Mouse (Mus musculus) C2C12 (cell line): ENCODE results near the gene Tbc1d1.
A peak's percentile ranks its signal among the peaks of the same experiment; 100 is the strongest.

Experiments
- CEBPB ChIP-seq: IDR thresholded peaks from one replicate; pipeline ENCODE4 v1.6.1; 2011; ENCODE audit warnings: low read depth, mild to moderate bottlenecking, control low read depth, moderate library complexity
- CTCF ChIP-seq: IDR thresholded peaks from one replicate; pipeline ENCODE4 v1.5.1; 2011; ENCODE audit not compliant: control insufficient read depth, insufficient read depth, insufficient read length
- FOSL1 ChIP-seq: IDR thresholded peaks from one replicate; pipeline ENCODE4 v1.8.0; 2011; ENCODE audit warnings: mild to moderate bottlenecking, low read length; ENCODE audit not compliant: poor library complexity, insufficient read depth, severe bottlenecking
- MAX ChIP-seq: IDR thresholded peaks from one replicate; pipeline ENCODE4 v1.6.1; 2011; ENCODE audit warnings: mild to moderate bottlenecking, control low read depth
- MYOD1 ChIP-seq: IDR thresholded peaks from one replicate; pipeline ENCODE4 v1.6.1; 2011; ENCODE audit warnings: low read depth; ENCODE audit not compliant: control insufficient read depth, insufficient read length
- MYOG ChIP-seq: IDR thresholded peaks from one replicate; pipeline ENCODE4 v1.6.1; 2011; ENCODE audit not compliant: control insufficient read depth, insufficient read length; ENCODE audit errors: extremely low read depth
- USF1 ChIP-seq: IDR thresholded peaks from one replicate; pipeline ENCODE4 v1.6.1; 2011; ENCODE audit warnings: low read depth, mild to moderate bottlenecking, control low read depth, moderate library complexity

GRCm38 (mm10) chr5:64289202-64290060, 133.3 kb downstream of the Tbc1d1 start:
- no peak for TF ChIP-seq MAX
- peak; percentile 77 for TF ChIP-seq CTCF
- TF ChIP-seq USF1 = no peak
- no peak for TF ChIP-seq MYOG
- TF ChIP-seq CEBPB = no peak
- TF ChIP-seq MYOD1 = no peak
- TF ChIP-seq FOSL1 = no peak
